Mouse (Mus musculus) olfactory bulb, adult 2 months (tissue): ENCODE data around the gene Vac14. TPM values are rescaled to one million over a fixed set of nuclear protein-coding genes. Genes with fewer than 3 reads are reported as not detected.
"Not testable (repeated sequence)": the region's sequence is repeated elsewhere in the genome, so short reads cannot be mapped to it uniquely, and the experiment has no call there.

ENCODE experiments used
- H3K27ac ChIP-seq: fragments of 200-500 bp; 2 replicates; pipeline ENCODE4 v1.5.1; 2012; ENCODE audit warnings: low read depth, low read length; ENCODE audit not compliant: insufficient read depth
- H3K4me1 ChIP-seq: fragments of 200-500 bp; 2 replicates; pipeline ENCODE4 v1.6.1; 2012; ENCODE audit warnings: low read length; ENCODE audit not compliant: control insufficient read depth, insufficient read depth
- H3K4me3 ChIP-seq: fragments of 200-500 bp; 2 replicates; pipeline ENCODE4 v1.5.1; 2012; ENCODE audit warnings: mild to moderate bottlenecking, low read depth, low read length, moderate library complexity; ENCODE audit not compliant: insufficient read depth
- CTCF ChIP-seq: fragments of 200-500 bp; IDR thresholded peaks from 2 replicates; pipeline ENCODE4 v1.5.1; 2012; ENCODE audit warnings: low read depth, mild to moderate bottlenecking, low read length, moderate library complexity; ENCODE audit not compliant: insufficient read depth
- POLR2A ChIP-seq: fragments of 200-500 bp; IDR thresholded peaks from 2 replicates; pipeline ENCODE4 v1.6.1; 2012; ENCODE audit warnings: mild to moderate bottlenecking, low read depth, low read length, moderate library complexity; ENCODE audit not compliant: insufficient read depth
- whole genome bisulfite sequencing: fragments of 180-500 bp; shearing (Covaris S2); methylation state at CpG from one replicate; pipeline ENCODE4 v1.1.7; 2018; 5-methylcytosine and 5-hydroxymethylcytosine counted together
- polyA plus RNA-seq: library from polyadenylated mRNA; stranded (reverse); fragments of >200 nt; gene quantifications from 2 replicates; pipeline ENCODE4 v1.2.4, GENCODE M21; 2012; ENCODE audit warnings: low replicate concordance; ENCODE audit not compliant: missing spikeins, insufficient read depth, insufficient read length

Gene Vac14
- polyA plus RNA-seq, 1 experiment = not detected

DNA sequence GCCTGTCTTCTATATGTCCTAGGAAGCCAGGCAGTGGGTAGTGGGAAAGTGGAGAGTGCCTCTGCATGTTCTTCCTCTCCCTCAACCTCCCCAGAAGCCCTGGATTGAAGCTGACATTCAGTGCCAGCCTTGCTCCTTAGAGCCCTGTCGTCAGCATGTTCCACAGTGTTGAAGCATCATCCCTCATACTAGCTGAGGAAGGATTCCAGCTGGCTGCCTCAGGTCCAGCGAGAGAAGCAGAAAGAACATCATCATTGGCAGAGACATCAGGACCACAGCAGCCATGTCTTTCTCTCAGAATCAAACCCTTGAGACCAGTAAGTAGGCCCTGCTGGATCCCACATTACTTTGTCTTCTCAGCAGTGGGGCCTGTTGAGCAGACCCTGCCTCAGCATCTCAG, 39.3 kb downstream of the Vac14 start:
- WGBS = 82% methylated on average over 2 of the region's 2 CpGs
- peaks cover 15% of the 10 kb centered on the region for H3K4me1 ChIP-seq
- no peak overlapping the region for H3K4me3 ChIP-seq
- no peak for TF ChIP-seq CTCF
- TF ChIP-seq POLR2A = no peak
- H3K27ac ChIP-seq = no peak overlapping the region

GRCm38 (mm10) chr8:110660121-110660520, 41.7 kb downstream of the Vac14 start:
- TF ChIP-seq POLR2A (no peak), CTCF (no peak)
- no peak overlapping the region for H3K4me3 ChIP-seq
- no peak overlapping the region for H3K27ac ChIP-seq
- H3K4me1 ChIP-seq = peaks cover 14% of the 10 kb centered on the region

GRCm38 (mm10) chr8:110662545-110662944, 44.2 kb downstream of the Vac14 start:
- Histone ChIP-seq H3K4me3 (no peak overlapping the region), H3K4me1 (peaks cover 13% of the 10 kb centered on the region), H3K27ac (peak overlapping the region; percentile 45)
- no peak for TF ChIP-seq POLR2A
- TF ChIP-seq CTCF = no peak
- WGBS = 73% methylated on average over 5 of the region's 5 CpGs

- H3K27ac ChIP-seq = peak overlapping the region; percentile 45
- peaks cover 13% of the 10 kb centered on the region for H3K4me1 ChIP-seq
- WGBS = 51% methylated on average over 6 of the region's 6 CpGs
- TF ChIP-seq POLR2A (no peak), CTCF (no peak)
- no peak overlapping the region for H3K4me3 ChIP-seq
Observed at GRCm38 (mm10) chr8:110663015-110663742, 44.8 kb downstream of the Vac14 start.

GRCm38 (mm10) chr8:110664202-110664896, 46.0 kb downstream of the Vac14 start:
- 26% methylated on average over 7 of the region's 7 CpGs for WGBS
- no peak overlapping the region for H3K4me3 ChIP-seq
- peaks cover 13% of the 10 kb centered on the region for H3K4me1 ChIP-seq
- peak overlapping the region; percentile 75 for H3K27ac ChIP-seq
- no peak for TF ChIP-seq CTCF
- TF ChIP-seq POLR2A = no peak

DNA sequence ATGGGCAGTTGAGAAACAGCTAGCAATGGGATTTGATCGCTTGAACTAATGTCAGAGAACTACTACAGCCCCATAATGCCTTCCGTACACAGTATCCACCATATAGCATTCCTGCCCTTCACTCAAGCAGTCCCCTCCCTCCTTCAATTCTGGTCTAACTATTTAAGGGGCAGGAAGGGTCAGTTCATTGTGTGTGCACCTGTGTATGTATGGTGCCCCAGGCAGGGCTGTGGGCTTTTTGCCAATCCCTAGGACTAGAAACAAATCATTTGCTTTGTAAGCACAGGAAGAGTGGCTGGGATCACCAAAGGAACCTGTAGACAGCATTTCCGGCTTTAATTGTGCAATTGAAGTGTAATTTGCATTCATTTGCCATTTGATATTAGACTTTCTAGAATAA, 46.6 kb downstream of the Vac14 start:
- H3K27ac ChIP-seq = peak overlapping the region; percentile 56; the same call in 1 of the 2 replicates
- no peak overlapping the region for H3K4me3 ChIP-seq
- TF ChIP-seq POLR2A (no peak), CTCF (no peak)
- WGBS = 64% methylated on average over 3 of the region's 3 CpGs
- peaks cover 13% of the 10 kb centered on the region for H3K4me1 ChIP-seq

DNA sequence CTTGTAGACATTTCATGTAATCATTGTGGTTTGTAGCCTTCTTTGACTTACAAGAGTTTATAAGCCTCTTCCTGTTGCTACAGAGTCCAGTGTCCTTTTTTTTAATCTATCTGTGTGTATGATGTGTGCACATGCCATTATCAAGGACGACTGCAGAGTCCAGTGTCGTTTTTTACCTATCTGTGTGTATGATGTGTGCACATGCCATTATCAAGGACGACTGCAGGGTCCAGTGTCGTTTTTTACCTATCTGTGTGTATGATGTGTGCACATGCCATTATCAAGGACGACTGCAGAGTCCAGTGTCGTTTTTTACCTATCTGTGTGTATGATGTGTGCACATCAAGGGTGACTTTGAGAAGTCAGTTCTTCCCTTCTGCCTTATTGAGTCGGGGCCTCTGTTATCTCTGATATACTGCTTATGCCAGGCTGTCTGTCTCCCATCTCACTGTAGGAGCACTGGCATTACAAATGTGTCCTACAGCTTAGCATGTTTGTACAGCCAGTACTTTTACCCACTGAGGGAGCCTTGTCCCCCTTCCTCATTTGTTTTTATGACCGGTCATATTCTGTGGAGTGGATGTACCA, 49.3 kb downstream of the Vac14 start:
- WGBS = 90% methylated on average over 8 of the region's 8 CpGs
- H3K4me3 ChIP-seq, H3K27ac ChIP-seq: not testable (repeated sequence)
- peaks cover 15% of the 10 kb centered on the region for H3K4me1 ChIP-seq

DNA sequence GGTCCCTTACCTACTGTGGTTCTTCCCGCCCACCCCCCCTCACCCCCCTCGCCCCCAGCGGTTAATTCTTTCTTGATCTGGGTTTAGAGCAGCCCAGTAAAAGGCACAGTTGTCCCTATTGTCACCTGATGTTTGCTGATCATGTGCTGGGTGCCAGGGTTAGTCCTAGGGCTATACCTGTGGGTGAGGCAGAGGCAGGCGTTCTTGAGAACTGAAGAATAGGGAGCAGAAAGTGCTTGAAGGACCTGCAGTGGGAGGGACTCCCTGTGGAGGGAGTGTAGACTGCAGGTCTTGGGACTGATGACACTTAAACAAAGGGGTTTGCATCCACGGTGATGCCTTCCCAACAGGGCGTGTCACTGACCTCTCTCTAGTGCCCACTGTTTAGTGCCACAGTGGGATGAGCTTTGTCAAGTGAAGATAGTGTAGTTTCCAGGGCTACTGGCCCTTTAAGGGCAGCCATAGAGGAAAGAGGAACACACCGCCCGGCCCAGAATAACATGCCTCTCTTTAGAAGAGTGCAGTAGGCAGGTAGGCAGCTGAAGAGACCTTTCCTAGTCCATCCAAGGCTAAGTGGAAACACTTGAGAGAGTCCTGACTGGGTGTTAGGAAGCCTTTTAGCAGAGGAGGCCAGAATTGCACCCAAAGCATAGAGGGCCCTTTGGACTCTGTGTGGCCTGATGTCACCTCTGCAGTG, 51.7 kb downstream of the Vac14 start:
- Histone ChIP-seq H3K27ac (no peak overlapping the region), H3K4me3 (no peak overlapping the region), H3K4me1 (peaks cover 3% of the 10 kb centered on the region; the same call in 1 of the 2 replicates)
- WGBS = 78% methylated on average over 8 of the region's 8 CpGs
- TF ChIP-seq POLR2A (no peak), CTCF (no peak)

GRCm38 (mm10) chr8:110671309-110671708, 52.9 kb downstream of the Vac14 start:
- TF ChIP-seq CTCF (no peak), POLR2A (no peak)
- no peak overlapping the region for H3K4me3 ChIP-seq
- 0 out of 2 replicates have a peak overlapping the region, but pooled peaks have one; percentile 17 for H3K27ac ChIP-seq
- WGBS = 74% methylated on average over 6 of the region's 6 CpGs
- peaks cover 3% of the 10 kb centered on the region; the same call in 1 of the 2 replicates for H3K4me1 ChIP-seq
